Mouse (Mus musculus) hindbrain, embryonic 16.5 days (tissue): Measurements from ENCODE around the gene Sppl3. TPM values are rescaled to one million over a fixed set of nuclear protein-coding genes. Genes with fewer than 3 reads are reported as not detected.
A peak's percentile ranks its signal among the peaks of the same experiment; 100 is the strongest.

Experiments
- ATAC-seq: fragments of 200-750 bp; cut with Nextera tagmentation; 2 replicates; pipeline ENCODE4 v1.8.0; 2017; ENCODE audit warnings: moderate TSS enrichment, moderate library complexity
- H3K27ac ChIP-seq: fragments of 300-500 bp; sonication (generic); 2 replicates; pipeline ENCODE4 v1.5.1; 2014; ENCODE audit warnings: low read depth, mild to moderate bottlenecking, control low read depth, low read length, moderate library complexity
- H3K27me3 ChIP-seq: fragments of 300-500 bp; sonication (generic); replicated peaks from 2 replicates; pipeline ENCODE4 v1.6.1; 2014; ENCODE audit warnings: low read length; ENCODE audit not compliant: control insufficient read depth, insufficient read depth
- H3K36me3 ChIP-seq: fragments of 300-500 bp; sonication (generic); 2 replicates; pipeline ENCODE4 v1.6.1; 2014; ENCODE audit warnings: mild to moderate bottlenecking, low read length, moderate library complexity, mixed read lengths; ENCODE audit not compliant: control insufficient read depth, insufficient read depth
- H3K4me1 ChIP-seq: fragments of 300-500 bp; sonication (generic); 2 replicates; pipeline ENCODE4 v1.6.1; 2014; ENCODE audit warnings: low read depth, low read length; ENCODE audit not compliant: control insufficient read depth, insufficient read depth
- H3K4me2 ChIP-seq: fragments of 300-500 bp; sonication (generic); 2 replicates; pipeline ENCODE4 v1.6.1; 2014; ENCODE audit warnings: mild to moderate bottlenecking, low read length, control low read depth, moderate library complexity
- H3K4me3 ChIP-seq: fragments of 300-500 bp; sonication (generic); 2 replicates; pipeline ENCODE4 v1.5.1; 2014; ENCODE audit warnings: mild to moderate bottlenecking, low read length, control low read depth, moderate library complexity
- H3K9ac ChIP-seq: fragments of 300-500 bp; sonication (generic); 2 replicates; pipeline ENCODE4 v1.6.1; 2014; ENCODE audit warnings: low read depth, mild to moderate bottlenecking, control low read depth, low read length, moderate library complexity
- H3K9me3 ChIP-seq: fragments of 300-500 bp; sonication (generic); 2 replicates; pipeline ENCODE4 v1.6.1; 2014; ENCODE audit warnings: mild to moderate bottlenecking, low read length, moderate library complexity; ENCODE audit not compliant: control insufficient read depth
- WGBS: fragments of 180-500 bp; shearing (Covaris S2); extraction: QIAGEN DNeasy Blood & Tissue Kit; methylation state at CpG from one replicate; pipeline ENCODE4 v1.1.7; 2014; 5-methylcytosine and 5-hydroxymethylcytosine counted together
- polyA plus RNA-seq: library from polyadenylated mRNA; unstranded; fragments of >200 nt; fragmentation: Nextera tagmentation; extraction: Ambion mirVana; gene quantifications from 2 replicates; pipeline ENCODE4 v1.2.1, GENCODE M21; 2015

The Sppl3 gene
- 17.3 and 19.1 TPM in 2 replicates for polyA plus RNA-seq

GRCm38 (mm10) chr5:115010577-115011216 is at the start of gene Sppl3:
Sppl3 (plus strand) TSS chr5:115011137.
- Histone ChIP-seq H3K4me3 (peak within 1 kb of the TSS; percentile 99), H3K27ac (peak within 1 kb of the TSS; percentile 97), H3K9ac (peak within 1 kb of the TSS; percentile 99), H3K4me2 (peak within 1 kb of the TSS; percentile 94), H3K27me3 (no peaks in the 10 kb centered on the region), H3K9me3 (no peaks in the 10 kb centered on the region), H3K4me1 (peaks cover 25% of the 10 kb centered on the region), H3K36me3 (no peaks in the 10 kb centered on the region)
- 1% methylated on average over 41 of the region's 65 CpGs for WGBS
- peak; percentile 92 for ATAC-seq

- no peaks in the 10 kb centered on the region for H3K36me3 ChIP-seq
- no peak overlapping the region for H3K9ac ChIP-seq
- no peak overlapping the region for H3K4me3 ChIP-seq
- no peaks in the 10 kb centered on the region for H3K9me3 ChIP-seq
- no peaks in the 10 kb centered on the region for H3K4me1 ChIP-seq
- ATAC-seq: no peak
- H3K27me3 ChIP-seq: no peaks in the 10 kb centered on the region
- WGBS: 27% methylated on average over 4 of the region's 4 CpGs
- H3K27ac ChIP-seq: no peak overlapping the region
- H3K4me2 ChIP-seq: no peak overlapping the region
Measured at GRCm38 (mm10) chr5:114961590-114962360, 49.2 kb upstream of the Sppl3 start.

GRCm38 (mm10) chr5:114964315-114964966 is 46.5 kb upstream of the Sppl3 start:
- H3K4me1 ChIP-seq: no peaks in the 10 kb centered on the region
- peaks cover 9% of the 10 kb centered on the region for H3K27me3 ChIP-seq
- H3K4me3 ChIP-seq: no peak overlapping the region
- no peak overlapping the region for H3K9ac ChIP-seq
- ATAC-seq: no peak
- WGBS: 79% methylated on average over 7 of the region's 7 CpGs
- H3K4me2 ChIP-seq: no peak overlapping the region
- no peaks in the 10 kb centered on the region for H3K36me3 ChIP-seq
- no peaks in the 10 kb centered on the region for H3K9me3 ChIP-seq
- H3K27ac ChIP-seq: no peak overlapping the region

GRCm38 (mm10) chr5:114964967-114965898 is 45.7 kb upstream of the Sppl3 start:
- Histone ChIP-seq H3K4me2 (no peak overlapping the region), H3K36me3 (no peaks in the 10 kb centered on the region), H3K27ac (no peak overlapping the region), H3K4me3 (no peak overlapping the region), H3K9me3 (no peaks in the 10 kb centered on the region), H3K9ac (no peak overlapping the region), H3K4me1 (no peaks in the 10 kb centered on the region), H3K27me3 (peaks cover 10% of the 10 kb centered on the region)
- ATAC-seq: no peak
- WGBS: 72% methylated on average over 17 of the region's 17 CpGs

- 33% methylated on average over 14 of the region's 14 CpGs for WGBS
- Histone ChIP-seq H3K36me3 (no peaks in the 10 kb centered on the region), H3K27ac (no peak overlapping the region), H3K4me1 (no peaks in the 10 kb centered on the region), H3K4me3 (no peak overlapping the region), H3K9ac (no peak overlapping the region), H3K27me3 (peaks cover 10% of the 10 kb centered on the region), H3K4me2 (no peak overlapping the region), H3K9me3 (no peaks in the 10 kb centered on the region)
- no peak for ATAC-seq
Measured at GRCm38 (mm10) chr5:114967523-114968268, 43.2 kb upstream of the Sppl3 start.

GRCm38 (mm10) chr5:114968651-114969050 is 42.3 kb upstream of the Sppl3 start:
- peaks cover 10% of the 10 kb centered on the region for H3K27me3 ChIP-seq
- no peaks in the 10 kb centered on the region for H3K9me3 ChIP-seq
- H3K4me1 ChIP-seq: no peaks in the 10 kb centered on the region
- no peak overlapping the region for H3K4me2 ChIP-seq
- 15% methylated on average over 7 of the region's 7 CpGs for WGBS
- no peak overlapping the region for H3K27ac ChIP-seq
- no peak overlapping the region; the same call in 1 of the 2 replicates for H3K9ac ChIP-seq
- no peak for ATAC-seq
- no peaks in the 10 kb centered on the region for H3K36me3 ChIP-seq
- H3K4me3 ChIP-seq: no peak overlapping the region

- WGBS: 9% methylated on average over 4 of the region's 4 CpGs
- H3K4me3 ChIP-seq: no peak overlapping the region
- no peak overlapping the region for H3K4me2 ChIP-seq
- no peak overlapping the region for H3K9ac ChIP-seq
- H3K4me1 ChIP-seq: no peaks in the 10 kb centered on the region
- no peaks in the 10 kb centered on the region for H3K9me3 ChIP-seq
- H3K27ac ChIP-seq: no peak overlapping the region
- H3K27me3 ChIP-seq: peaks cover 10% of the 10 kb centered on the region
- H3K36me3 ChIP-seq: no peaks in the 10 kb centered on the region
- ATAC-seq: no peak
Measured at GRCm38 (mm10) chr5:114969064-114969463, 41.9 kb upstream of the Sppl3 start.

GRCm38 (mm10) chr5:114969609-114970215 is 41.2 kb upstream of the Sppl3 start:
- H3K27me3 ChIP-seq: peaks cover 10% of the 10 kb centered on the region
- H3K9me3 ChIP-seq: no peaks in the 10 kb centered on the region
- ATAC-seq: no peak
- no peak overlapping the region for H3K4me3 ChIP-seq
- H3K4me2 ChIP-seq: no peak overlapping the region
- 57% methylated on average over 13 of the region's 13 CpGs for WGBS
- H3K4me1 ChIP-seq: no peaks in the 10 kb centered on the region
- H3K9ac ChIP-seq: no peak overlapping the region
- H3K36me3 ChIP-seq: no peaks in the 10 kb centered on the region
- no peak overlapping the region for H3K27ac ChIP-seq
